Mouse (Mus musculus): Measurements from ENCODE around the gene Cbl. TPM values are rescaled to one million over a fixed set of nuclear protein-coding genes. Genes with fewer than 3 reads are reported as not detected.

Cbl gene
- polyA plus RNA-seq, 1 experiment: 16.0 TPM

GRCm38 (mm10) chr9:44240399-44240798, 6.5 kb upstream of the Cbl start, which contains the start of gene Ccdc153:
Ccdc153 (plus strand) TSS chr9:44240676.
- DNase-seq (ENCODE audit: low spot score): no peak

- no peak for DNase-seq (ENCODE audit: low spot score)
Measured at GRCm38 (mm10) chr9:44239447-44239846, 5.6 kb upstream of the Cbl start.

- DNase-seq (ENCODE audit: low spot score): no peak
Measured at GRCm38 (mm10) chr9:44238501-44239190, 4.8 kb upstream of the Cbl start.

GRCm38 (mm10) chr9:44237128-44237527, 3.3 kb upstream of the Cbl start:
- DNase-seq (ENCODE audit: low spot score): no peak

GRCm38 (mm10) chr9:44236601-44237000, 2.8 kb upstream of the Cbl start:
- DNase-seq (ENCODE audit: low spot score): no peak

GRCm38 (mm10) chr9:44234479-44235427, 904 bp upstream of the Cbl start:
- no peak for DNase-seq (ENCODE audit: low spot score)

GRCm38 (mm10) chr9:44233021-44233801, 638 bp downstream of the Cbl start:
- DNase-seq (ENCODE audit: low spot score): no peak

GRCm38 (mm10) chr9:44231609-44232008, 2.2 kb downstream of the Cbl start:
- no peak for DNase-seq (ENCODE audit: low spot score)

GRCm38 (mm10) chr9:44225993-44226392, 7.9 kb downstream of the Cbl start:
- no peak for DNase-seq (ENCODE audit: low spot score)

GRCm38 (mm10) chr9:44213538-44213937, 20.3 kb downstream of the Cbl start:
- DNase-seq (ENCODE audit: low spot score): no peak

- DNase-seq (ENCODE audit: low spot score): no peak
Measured at GRCm38 (mm10) chr9:44212406-44212805, 21.4 kb downstream of the Cbl start.

- DNase-seq (ENCODE audit: low spot score): no peak
Measured at GRCm38 (mm10) chr9:44209416-44209815, 24.4 kb downstream of the Cbl start.

- no peak for DNase-seq (ENCODE audit: low spot score)
Measured at GRCm38 (mm10) chr9:44207840-44208239, 26.0 kb downstream of the Cbl start.

- DNase-seq (ENCODE audit: low spot score): no peak
Measured at GRCm38 (mm10) chr9:44200458-44200857, 33.4 kb downstream of the Cbl start.

- DNase-seq (ENCODE audit: low spot score): no peak
Measured at GRCm38 (mm10) chr9:44199580-44199979, 34.3 kb downstream of the Cbl start.

- no peak for DNase-seq (ENCODE audit: low spot score)
Measured at GRCm38 (mm10) chr9:44199166-44199565, 34.7 kb downstream of the Cbl start.

- DNase-seq (ENCODE audit: low spot score): no peak
Measured at GRCm38 (mm10) chr9:44196354-44196753, 37.5 kb downstream of the Cbl start.

GRCm38 (mm10) chr9:44194000-44194399, 39.8 kb downstream of the Cbl start:
- DNase-seq (ENCODE audit: low spot score): no peak

- no peak for DNase-seq (ENCODE audit: low spot score)
Measured at GRCm38 (mm10) chr9:44192794-44193193, 41.1 kb downstream of the Cbl start.

GRCm38 (mm10) chr9:44192312-44192711, 41.5 kb downstream of the Cbl start:
- no peak for DNase-seq (ENCODE audit: low spot score)

- DNase-seq (ENCODE audit: low spot score): no peak
Measured at GRCm38 (mm10) chr9:44191166-44191565, 42.7 kb downstream of the Cbl start.

GRCm38 (mm10) chr9:44188223-44188622, 45.6 kb downstream of the Cbl start:
- DNase-seq (ENCODE audit: low spot score): no peak
